Mouse (Mus musculus): ENCODE results near the gene Sit1. TPM values are rescaled to one million over a fixed set of nuclear protein-coding genes. Genes with fewer than 3 reads are reported as not detected.
A peak's percentile ranks its signal among the peaks of the same experiment; 100 is the strongest.

The Sit1 gene
- total RNA-seq, 1 experiment = 0.31 TPM

GRCm38 (mm10) chr4:43511675-43512454 lies 28.3 kb upstream of the Sit1 start:
- no peak for DNase-seq (ENCODE audit: low read depth, low spot score)
- Histone ChIP-seq H3K4me1 (ENCODE audit: control insufficient read depth in 2 of 2, insufficient read depth in 2 of 2, low read length in 2 of 2, poor library complexity in 1 of 2) (peaks cover 3 to 28% of the 10 kb centered on the region in 2 experiments; a peak in 3 of 4 replicates), H3K27ac (ENCODE audit: insufficient read depth, low read depth, low read length, poor library complexity, severe bottlenecking) (no peak overlapping the region), H3K36me3 (ENCODE audit: control insufficient read depth, insufficient read depth, low read length, poor library complexity, severe bottlenecking) (peaks cover 7% of the 10 kb centered on the region; the same call in 1 of the 2 replicates), H3K9me3 (ENCODE audit: control insufficient read depth, insufficient read depth, low read depth, low read length) (no peaks in the 10 kb centered on the region), H3K4me3 (ENCODE audit: insufficient read depth in 1 of 2, low read depth in 1 of 2, low read length in 2 of 2, poor library complexity in 1 of 2, severe bottlenecking in 1 of 2) (no peak overlapping the region), H3K9ac (ENCODE audit: insufficient read depth, low read depth, low read length, poor library complexity, severe bottlenecking) (no peak overlapping the region)
- in situ Hi-C loops (cut with MboI; ENCODE audit: low sequenced_read_pairs in 2 of 2, unreplicated experiment in 2 of 2) = no loop called here
- TF ChIP-seq ZNF384 (IDR thresholded peaks at IDR 0.05; ENCODE audit: low read depth, low read length) (no peak), CHD2 (IDR thresholded peaks at IDR 0.05; ENCODE audit: low read depth, low read length) (no peak), HCFC1 (IDR thresholded peaks at IDR 0.05; ENCODE audit: borderline replicate concordance, insufficient read depth, low read length) (no peak), MAFK (IDR thresholded peaks at IDR 0.05; ENCODE audit: insufficient read depth, low read depth, low read length) (no peak), ZC3H11A (IDR thresholded peaks at IDR 0.05; ENCODE audit: borderline replicate concordance, low read depth, low read length) (no peak)

GRCm38 (mm10) chr4:43509109-43509508 lies 25.6 kb upstream of the Sit1 start:
- no peak overlapping the region for H3K27ac ChIP-seq (ENCODE audit: insufficient read depth, low read depth, low read length, poor library complexity, severe bottlenecking)
- no peak for TF ChIP-seq HCFC1 (IDR thresholded peaks at IDR 0.05; ENCODE audit: borderline replicate concordance, insufficient read depth, low read length)
- no peak for TF ChIP-seq ZC3H11A (IDR thresholded peaks at IDR 0.05; ENCODE audit: borderline replicate concordance, low read depth, low read length)
- TF ChIP-seq CHD2 (IDR thresholded peaks at IDR 0.05; ENCODE audit: low read depth, low read length) = no peak
- TF ChIP-seq ZNF384 (IDR thresholded peaks at IDR 0.05; ENCODE audit: low read depth, low read length) = no peak
- TF ChIP-seq MAFK (IDR thresholded peaks at IDR 0.05; ENCODE audit: insufficient read depth, low read depth, low read length) = no peak
- peak overlapping the region; percentile 53 to 55; a peak in 2 of 4 replicates for H3K4me3 ChIP-seq (ENCODE audit: insufficient read depth in 1 of 2, low read depth in 1 of 2, low read length in 2 of 2, poor library complexity in 1 of 2, severe bottlenecking in 1 of 2)
- no peak for DNase-seq (ENCODE audit: low read depth, low spot score)
- H3K9ac ChIP-seq (ENCODE audit: insufficient read depth, low read depth, low read length, poor library complexity, severe bottlenecking) = no peak overlapping the region
- peaks cover 3 to 23% of the 10 kb centered on the region in 2 experiments; a peak in 3 of 4 replicates for H3K4me1 ChIP-seq (ENCODE audit: control insufficient read depth in 2 of 2, insufficient read depth in 2 of 2, low read length in 2 of 2, poor library complexity in 1 of 2)
- in situ Hi-C loops (cut with MboI; ENCODE audit: low sequenced_read_pairs in 2 of 2, unreplicated experiment in 2 of 2) = no loop called here
- no peaks in the 10 kb centered on the region for H3K36me3 ChIP-seq (ENCODE audit: control insufficient read depth, insufficient read depth, low read length, poor library complexity, severe bottlenecking)
- no peaks in the 10 kb centered on the region for H3K9me3 ChIP-seq (ENCODE audit: control insufficient read depth, insufficient read depth, low read depth, low read length)

- Histone ChIP-seq H3K4me1 (ENCODE audit: control insufficient read depth in 2 of 2, insufficient read depth in 2 of 2, low read length in 2 of 2, poor library complexity in 1 of 2) (peaks cover 3 to 23% of the 10 kb centered on the region in 2 experiments; a peak in 3 of 4 replicates), H3K4me3 (ENCODE audit: insufficient read depth in 1 of 2, low read depth in 1 of 2, low read length in 2 of 2, poor library complexity in 1 of 2, severe bottlenecking in 1 of 2) (peak overlapping the region; percentile 53 to 55), H3K27ac (ENCODE audit: insufficient read depth, low read depth, low read length, poor library complexity, severe bottlenecking) (no peak overlapping the region), H3K36me3 (ENCODE audit: control insufficient read depth, insufficient read depth, low read length, poor library complexity, severe bottlenecking) (no peaks in the 10 kb centered on the region), H3K9me3 (ENCODE audit: control insufficient read depth, insufficient read depth, low read depth, low read length) (no peaks in the 10 kb centered on the region), H3K9ac (ENCODE audit: insufficient read depth, low read depth, low read length, poor library complexity, severe bottlenecking) (0 out of 2 replicates have a peak overlapping the region, but pooled peaks have one; percentile 5)
- DNase-seq (ENCODE audit: low read depth, low spot score) = no peak
- no peak for TF ChIP-seq HCFC1 (IDR thresholded peaks at IDR 0.05; ENCODE audit: borderline replicate concordance, insufficient read depth, low read length)
- TF ChIP-seq ZC3H11A (IDR thresholded peaks at IDR 0.05; ENCODE audit: borderline replicate concordance, low read depth, low read length) = no peak
- no peak for TF ChIP-seq CHD2 (IDR thresholded peaks at IDR 0.05; ENCODE audit: low read depth, low read length)
- TF ChIP-seq ZNF384 (IDR thresholded peaks at IDR 0.05; ENCODE audit: low read depth, low read length) = no peak
- TF ChIP-seq MAFK (IDR thresholded peaks at IDR 0.05; ENCODE audit: insufficient read depth, low read depth, low read length) = no peak
- in situ Hi-C loops (cut with MboI; ENCODE audit: low sequenced_read_pairs in 2 of 2, unreplicated experiment in 2 of 2) = no loop called here
Measured at GRCm38 (mm10) chr4:43508666-43508997, 25.1 kb upstream of the Sit1 start.

GRCm38 (mm10) chr4:43507938-43508665 lies 24.6 kb upstream of the Sit1 start:
- DNase-seq (ENCODE audit: low read depth, low spot score) = no peak
- in situ Hi-C loops (cut with MboI; ENCODE audit: low sequenced_read_pairs in 2 of 2, unreplicated experiment in 2 of 2) = no loop called here
- H3K36me3 ChIP-seq (ENCODE audit: control insufficient read depth, insufficient read depth, low read length, poor library complexity, severe bottlenecking) = no peaks in the 10 kb centered on the region
- H3K4me3 ChIP-seq (ENCODE audit: insufficient read depth in 1 of 2, low read depth in 1 of 2, low read length in 2 of 2, poor library complexity in 1 of 2, severe bottlenecking in 1 of 2) = peak overlapping the region; percentile 53 to 55
- H3K4me1 ChIP-seq (ENCODE audit: control insufficient read depth in 2 of 2, insufficient read depth in 2 of 2, low read length in 2 of 2, poor library complexity in 1 of 2) = peaks cover 3 to 23% of the 10 kb centered on the region in 2 experiments; a peak in 3 of 4 replicates
- H3K9me3 ChIP-seq (ENCODE audit: control insufficient read depth, insufficient read depth, low read depth, low read length) = no peaks in the 10 kb centered on the region
- H3K9ac ChIP-seq (ENCODE audit: insufficient read depth, low read depth, low read length, poor library complexity, severe bottlenecking) = 0 out of 2 replicates have a peak overlapping the region, but pooled peaks have one; percentile 5
- H3K27ac ChIP-seq (ENCODE audit: insufficient read depth, low read depth, low read length, poor library complexity, severe bottlenecking) = no peak overlapping the region
- TF ChIP-seq CHD2 (IDR thresholded peaks at IDR 0.05; ENCODE audit: low read depth, low read length) = no peak

All from ES-E14 (cell line).